Mouse (Mus musculus): ENCODE measurements around the gene Adgrl2. TPM values are rescaled to one million over a fixed set of nuclear protein-coding genes. Genes with fewer than 3 reads are reported as not detected.

Gene Adgrl2
- polyA plus RNA-seq, 1 experiment from 2014 or later = 8.3 TPM

DNA sequence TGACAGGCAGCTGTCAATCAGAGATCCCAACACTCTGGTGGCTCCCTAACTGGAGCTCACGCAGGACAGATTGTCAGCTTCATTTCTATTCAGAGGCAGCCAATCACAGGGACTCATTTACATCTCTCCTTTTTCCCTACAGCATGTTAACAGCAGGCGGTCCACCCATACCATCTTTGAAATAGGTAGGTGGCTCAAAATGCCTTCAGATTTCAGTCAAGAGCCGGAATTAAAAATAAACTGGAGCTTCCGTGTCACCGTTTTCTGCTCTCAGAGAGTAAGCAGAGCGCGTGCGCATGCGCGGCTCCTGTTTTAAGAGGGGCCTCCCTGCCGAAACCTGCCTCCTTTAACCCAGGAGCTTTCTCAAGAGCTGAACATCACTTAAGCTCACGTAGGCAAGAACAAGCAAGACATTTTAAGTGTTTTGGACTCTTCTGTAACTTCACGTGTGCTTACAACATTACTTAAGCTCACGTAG, 67.7 kb downstream of the Adgrl2 start:
- DNase-seq (ENCODE audit: low spot score) = peak; percentile 4

DNA sequence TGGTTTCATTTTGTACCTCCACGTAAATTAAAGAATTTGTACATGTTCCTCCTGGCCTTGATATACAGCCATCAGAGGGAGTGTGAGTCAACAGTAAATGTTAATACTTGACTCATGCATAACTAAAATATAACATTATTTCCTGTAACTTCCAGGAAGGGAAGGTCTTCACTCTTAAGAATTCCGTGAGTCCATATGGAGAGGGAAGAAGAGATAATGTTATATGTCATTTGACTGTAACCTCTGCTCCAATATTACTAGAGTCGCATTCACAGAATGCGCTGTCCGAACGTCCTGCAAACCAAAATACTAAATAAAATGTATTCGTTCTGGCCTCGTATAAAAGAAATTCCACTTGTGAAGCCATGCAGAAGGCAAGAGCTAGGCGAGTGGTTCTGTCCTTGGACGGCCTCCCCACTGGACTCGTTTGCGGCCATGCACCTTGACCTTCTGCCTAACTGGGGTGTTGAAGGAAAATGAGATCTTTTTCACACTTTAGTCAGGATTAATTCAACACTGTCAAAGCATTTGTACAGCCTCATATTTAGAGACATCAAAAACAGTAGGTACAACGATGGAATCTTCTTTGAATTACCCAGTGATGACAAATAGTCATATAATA, 68.3 kb downstream of the Adgrl2 start:
- DNase-seq (ENCODE audit: low spot score) = no peak

DNA sequence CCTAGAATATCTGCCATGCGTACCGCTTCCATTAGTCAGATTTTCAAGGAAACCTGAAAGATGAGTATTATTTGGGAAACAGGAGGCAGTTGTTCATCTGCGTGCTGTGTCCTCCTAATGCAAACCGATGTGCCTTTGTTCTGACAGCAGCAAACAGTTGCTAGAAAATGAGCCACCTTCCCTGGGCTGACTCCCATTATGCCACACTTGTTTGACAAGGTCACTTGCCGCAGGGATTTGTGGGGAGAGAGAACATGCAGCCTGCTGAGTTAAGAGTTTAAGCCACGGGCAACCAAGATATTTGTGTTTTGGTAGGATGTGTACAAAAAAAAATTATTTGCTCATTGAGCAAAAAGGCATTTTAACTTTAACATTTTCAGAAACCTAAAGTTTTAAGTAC, 69.5 kb downstream of the Adgrl2 start:
- no peak for DNase-seq (ENCODE audit: low spot score)

DNA sequence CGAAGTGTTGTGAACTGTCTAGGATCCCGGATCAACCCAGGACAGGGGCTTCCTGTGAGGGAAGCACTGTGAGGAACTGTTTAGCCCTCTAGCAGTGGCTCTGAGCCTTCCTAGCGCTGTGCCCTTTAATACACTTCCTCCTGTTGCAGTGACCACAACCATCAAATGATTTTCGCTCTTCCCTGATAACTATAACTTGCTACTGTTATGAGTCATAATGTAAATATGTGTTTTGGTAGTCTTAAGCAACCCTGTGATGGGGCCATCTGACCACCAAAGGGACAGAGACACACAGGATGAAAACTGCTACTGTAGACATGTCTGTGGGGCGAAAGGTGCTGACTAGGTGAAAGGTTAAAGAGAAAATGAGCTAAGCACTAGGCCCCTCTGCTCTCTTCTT, 71.9 kb downstream of the Adgrl2 start:
- DNase-seq (ENCODE audit: low spot score) = no peak

DNA sequence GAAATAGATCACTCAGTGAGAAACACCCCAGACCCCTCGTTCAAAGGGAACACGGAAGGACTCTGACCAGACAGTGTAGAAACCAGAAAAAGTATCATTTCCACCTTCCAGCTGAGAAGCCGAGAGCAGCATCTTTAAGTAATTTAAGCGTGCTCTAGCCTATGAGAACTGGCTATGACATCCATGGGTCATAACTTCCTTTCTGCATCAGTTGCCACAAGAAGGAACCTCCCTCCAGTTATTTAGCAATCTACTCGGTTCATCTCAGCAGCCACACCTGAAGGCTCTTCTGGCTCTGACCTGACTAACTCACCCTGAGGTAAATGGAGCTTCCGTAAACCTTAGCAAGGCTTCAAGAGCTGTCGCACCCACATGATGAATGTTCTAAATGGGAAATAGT, 72.5 kb downstream of the Adgrl2 start:
- DNase-seq (ENCODE audit: low spot score) = no peak

DNA sequence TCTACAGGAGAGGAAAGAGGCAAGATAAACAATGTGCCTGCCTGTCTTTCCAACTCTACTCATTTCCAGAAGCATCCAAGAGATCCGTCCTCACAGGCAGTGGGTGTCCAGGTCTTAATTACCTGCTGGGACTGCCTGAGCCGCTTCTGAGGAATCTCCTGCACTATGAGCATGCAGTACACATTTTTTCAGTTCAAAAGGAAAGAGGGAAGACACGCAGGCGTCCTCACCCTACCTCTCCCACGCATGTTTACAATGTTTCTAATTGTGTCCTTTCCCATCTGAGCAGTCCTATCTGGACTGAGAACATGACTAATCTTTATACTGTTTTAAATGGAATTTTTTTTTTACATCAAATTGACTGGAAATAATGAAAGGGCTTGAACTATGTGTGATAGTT, 74.1 kb downstream of the Adgrl2 start:
- DNase-seq (ENCODE audit: low spot score) = no peak

DNA sequence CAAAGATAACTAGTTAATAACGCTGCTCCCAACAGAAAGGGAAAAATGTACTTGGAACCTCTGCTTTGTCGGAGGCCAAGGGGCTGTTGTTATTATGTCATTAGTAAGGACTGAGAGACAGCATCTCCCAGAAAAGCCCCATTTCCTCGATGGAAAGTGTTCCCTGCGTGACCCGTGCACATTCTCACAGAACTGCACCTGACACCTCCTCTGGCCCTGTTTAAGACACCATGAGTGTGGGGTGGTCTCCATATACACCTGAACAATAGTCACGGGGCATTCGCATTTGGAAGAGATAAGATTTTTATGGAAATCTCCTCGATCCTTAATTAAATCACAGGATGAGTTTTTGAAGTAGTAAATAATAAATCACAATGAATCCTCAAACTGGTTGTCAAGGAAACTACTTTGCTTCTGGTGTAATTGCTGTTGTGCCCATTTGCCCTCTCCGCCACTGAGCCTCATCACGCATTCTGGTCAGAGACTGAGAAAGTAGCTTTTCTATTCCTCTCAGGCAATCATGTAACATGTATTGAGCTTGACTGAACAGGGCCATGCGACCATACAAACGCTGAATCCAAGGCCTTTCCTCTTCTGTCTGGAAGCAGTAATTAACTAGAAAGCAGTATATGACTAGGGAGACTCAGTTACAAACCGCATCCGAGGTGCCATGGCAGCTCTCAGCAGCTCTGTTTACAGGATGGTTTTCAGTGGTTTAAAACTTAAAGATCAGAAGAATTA, 77.2 kb downstream of the Adgrl2 start:
- no peak for DNase-seq (ENCODE audit: low spot score)

DNA sequence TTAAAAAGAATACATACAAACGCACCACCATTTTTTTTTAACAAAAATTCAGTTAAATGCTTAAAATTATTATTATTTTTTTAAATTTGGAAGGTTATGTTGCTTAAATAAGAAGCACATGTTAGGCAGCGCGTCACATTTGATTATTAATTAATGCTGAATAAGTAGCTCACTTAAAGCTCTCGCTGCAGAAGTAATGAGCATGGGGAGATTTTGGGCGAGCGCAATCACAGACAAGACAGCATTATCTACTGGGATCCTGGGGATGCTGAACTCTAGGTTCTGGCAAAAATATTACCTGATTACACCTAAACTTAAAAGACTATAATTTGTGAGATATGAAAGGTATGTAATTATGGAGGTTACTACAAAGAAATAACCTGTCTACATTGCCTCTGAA, 77.8 kb downstream of the Adgrl2 start:
- no peak for DNase-seq (ENCODE audit: low spot score)

DNA sequence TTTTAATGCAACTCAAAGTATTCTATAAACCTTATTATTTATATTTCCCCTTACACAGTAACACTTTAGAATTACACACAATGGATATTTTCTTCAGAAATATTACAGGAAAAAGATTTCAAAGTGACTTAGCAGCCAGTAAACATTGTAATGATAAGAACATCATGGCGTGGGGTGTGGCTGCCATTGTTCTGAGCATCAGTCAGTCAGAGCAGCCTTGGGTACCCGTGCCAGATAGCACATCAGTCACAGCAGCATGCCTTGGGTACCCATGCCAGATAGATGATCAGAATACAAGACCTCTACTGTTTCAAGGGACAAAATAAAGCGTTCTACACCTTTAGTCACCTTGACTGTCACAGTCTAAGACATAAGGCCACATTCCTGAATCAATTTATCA, 82.5 kb downstream of the Adgrl2 start:
- no peak for DNase-seq (ENCODE audit: low spot score)

DNA sequence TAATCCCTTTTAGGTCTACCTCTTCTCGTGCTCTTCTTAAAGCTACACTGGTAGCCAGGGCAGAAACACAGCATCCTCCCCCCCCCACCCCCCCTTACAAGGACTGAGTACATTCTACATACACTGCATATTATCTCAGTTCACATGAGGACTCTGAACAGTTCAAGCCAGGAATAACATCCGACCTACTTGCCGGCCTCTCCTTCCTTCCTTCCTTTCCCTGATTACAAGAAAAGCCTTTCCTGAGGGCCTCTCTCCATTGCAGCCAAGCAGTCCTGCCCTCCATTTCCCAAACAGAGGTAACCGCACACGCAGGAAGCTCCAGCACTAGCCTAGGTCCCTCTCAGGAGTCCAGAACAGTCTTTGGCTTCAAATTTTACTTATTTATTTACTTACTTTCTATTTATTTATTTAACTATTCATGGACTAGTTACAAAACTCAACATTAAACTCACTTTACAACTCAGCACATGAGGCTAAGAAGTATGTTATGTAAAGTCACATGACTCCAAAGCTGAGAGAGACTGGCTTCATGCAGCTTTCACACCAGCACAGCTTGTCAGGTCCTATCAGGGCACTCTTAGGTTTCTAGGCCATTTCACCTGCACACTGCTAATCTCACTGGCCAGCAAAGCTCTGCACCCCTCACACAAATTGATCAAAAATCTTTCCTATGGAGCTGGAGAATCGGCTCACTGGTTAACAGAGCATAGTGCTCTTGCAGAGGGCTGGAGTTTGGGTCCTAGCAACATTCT, 83.2 kb downstream of the Adgrl2 start:
- no peak for DNase-seq (ENCODE audit: low spot score)

DNA sequence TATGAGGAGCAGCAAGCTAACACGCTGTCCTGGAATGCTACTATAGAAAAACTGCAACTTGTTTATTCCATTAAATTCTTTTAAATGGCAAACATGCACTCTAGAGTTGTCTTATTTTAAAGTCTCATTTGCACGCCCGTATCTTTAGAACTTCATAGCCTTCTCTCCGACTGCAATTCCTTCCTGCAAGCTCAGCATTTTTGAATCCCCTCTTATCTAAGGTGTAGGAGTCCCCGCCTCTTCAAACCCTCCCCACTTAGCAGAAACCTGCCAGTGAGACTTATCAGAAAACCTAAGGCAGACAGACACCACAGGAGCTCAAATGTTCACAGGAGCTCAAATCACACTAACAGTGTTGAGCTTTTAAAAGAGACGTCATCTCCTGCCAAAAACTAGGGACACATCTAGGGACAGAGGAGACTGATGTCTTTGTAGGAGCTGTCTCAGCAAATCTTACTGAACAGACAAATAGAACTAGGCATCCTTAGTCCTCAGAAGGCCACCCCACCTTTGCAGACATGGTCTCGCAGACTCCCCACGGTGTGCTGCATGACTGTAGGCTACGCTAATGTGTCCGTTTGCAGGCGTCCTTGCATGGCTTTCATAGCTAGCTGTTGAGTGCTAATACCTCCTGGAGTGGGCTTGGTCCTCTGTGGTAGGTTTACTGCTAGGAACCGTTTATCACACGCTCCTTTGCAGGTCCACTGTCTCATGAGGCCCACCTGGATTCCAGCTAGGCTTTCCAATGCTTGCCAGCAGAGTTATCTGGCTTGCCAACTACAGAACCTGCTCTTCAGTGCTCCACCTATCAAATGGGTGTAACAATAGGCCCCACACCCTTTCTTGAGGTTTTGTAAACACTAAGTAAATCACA, 84.2 kb downstream of the Adgrl2 start:
- DNase-seq (ENCODE audit: low spot score) = no peak

DNA sequence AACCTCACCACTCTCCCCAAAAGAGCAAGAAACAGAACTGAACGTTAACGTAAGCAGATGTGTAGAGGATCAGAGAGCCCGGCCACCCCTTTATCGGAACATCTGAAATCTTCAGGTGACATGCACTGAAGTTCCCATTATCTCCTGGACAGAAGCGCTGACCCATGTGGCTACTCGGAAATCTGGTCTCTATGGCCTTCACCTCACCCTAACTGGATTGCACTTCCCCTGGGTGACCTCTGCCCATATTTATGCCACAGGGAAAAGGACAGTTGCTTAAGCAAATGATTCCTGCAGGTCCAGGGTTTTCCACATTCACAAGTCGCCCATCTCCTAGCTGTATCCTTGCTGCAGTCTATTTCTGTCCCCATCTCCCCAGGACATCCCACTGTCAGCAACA, 84.9 kb downstream of the Adgrl2 start:
- no peak for DNase-seq (ENCODE audit: low spot score)

DNA sequence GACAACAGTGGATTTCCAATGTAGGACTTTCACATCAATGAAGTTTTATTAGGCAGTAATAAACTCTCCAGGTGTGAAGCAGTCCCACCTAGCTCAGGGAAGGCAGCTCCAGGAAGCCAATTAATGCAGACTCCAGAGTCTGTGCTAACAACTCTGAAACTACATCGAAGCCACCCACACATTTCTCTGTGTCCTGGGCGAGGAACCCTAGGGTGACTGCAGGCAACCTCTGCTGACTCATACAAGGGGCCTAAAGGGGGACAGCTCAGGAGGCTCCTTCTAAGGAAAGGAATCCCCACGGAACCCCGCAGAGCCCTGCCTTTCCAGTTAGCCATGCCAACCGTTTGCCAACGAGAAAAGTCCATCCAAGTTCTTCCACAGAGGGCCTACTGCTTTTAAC, 90.5 kb downstream of the Adgrl2 start:
- DNase-seq (ENCODE audit: low spot score) = no peak

DNA sequence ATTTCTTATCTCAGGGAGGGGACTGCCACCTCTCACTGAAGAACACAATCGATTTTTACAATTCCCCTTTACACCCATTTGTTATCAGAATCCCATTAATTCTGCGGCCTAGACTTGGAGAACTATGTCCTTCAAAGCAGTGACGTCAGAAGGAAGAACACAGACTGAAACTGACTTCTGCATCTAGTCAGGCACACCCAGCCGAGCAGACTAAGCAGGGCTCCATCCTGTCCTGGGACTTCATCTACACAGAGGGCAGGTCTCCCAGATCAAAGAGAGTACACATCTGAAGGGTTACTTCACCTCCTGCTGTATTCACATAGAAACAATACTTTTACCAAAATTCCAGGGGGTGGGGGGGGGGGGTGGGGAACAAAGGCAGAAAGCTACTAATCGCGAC, 90.9 kb downstream of the Adgrl2 start:
- DNase-seq (ENCODE audit: low spot score) = no peak

DNA sequence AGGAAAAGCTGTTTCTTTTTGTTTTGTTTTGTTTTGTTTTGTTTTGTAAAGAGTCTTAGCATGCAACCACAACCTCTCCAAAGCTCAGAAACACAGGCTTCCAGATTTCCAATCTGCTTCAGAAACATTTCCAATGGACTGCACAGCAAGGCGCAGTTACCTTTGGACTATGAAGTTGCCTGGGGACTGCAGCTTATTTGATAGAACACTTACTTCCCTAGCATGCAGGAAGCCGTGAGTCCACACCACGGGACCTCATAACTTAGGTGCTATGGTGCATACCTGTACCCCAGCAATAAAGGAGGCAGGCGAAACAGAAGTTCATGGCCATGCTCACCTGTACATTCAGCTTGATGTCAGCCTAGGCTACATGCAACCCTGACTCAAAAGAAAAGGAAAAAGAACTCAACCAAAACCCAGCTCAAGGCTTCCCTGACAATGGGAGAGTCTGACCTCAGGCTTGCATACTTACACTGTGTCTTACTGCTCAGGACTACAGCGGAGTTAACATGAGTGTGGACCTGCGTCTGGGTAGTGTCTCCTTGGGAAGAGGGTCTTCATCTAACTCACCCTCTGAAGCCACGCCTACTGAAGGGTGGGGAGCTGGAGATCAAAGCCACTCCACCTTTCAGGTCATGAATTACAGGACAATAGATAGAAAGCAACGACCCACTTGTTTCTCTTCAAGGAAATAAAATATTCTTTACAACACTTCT, 91.7 kb downstream of the Adgrl2 start:
- no peak for DNase-seq (ENCODE audit: low spot score)

DNA sequence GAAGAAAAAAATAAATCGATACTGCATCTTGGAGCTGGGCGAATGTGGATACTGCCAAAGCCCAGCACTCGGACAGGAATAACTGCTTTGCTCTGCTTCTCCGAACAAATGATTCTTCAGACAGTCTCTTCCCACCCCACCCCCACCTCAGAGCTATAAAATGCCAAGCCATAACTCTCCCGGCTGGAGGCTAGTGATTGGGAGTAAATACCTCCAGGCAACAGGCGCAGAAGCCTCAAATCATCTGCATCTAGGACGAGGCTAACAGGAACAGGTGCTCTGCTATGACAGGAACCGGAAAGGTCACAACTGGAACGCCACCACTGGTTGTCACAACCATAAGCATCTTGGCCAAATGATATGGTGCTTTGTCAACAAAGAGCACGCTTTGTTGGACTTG, 94.1 kb downstream of the Adgrl2 start:
- DNase-seq (ENCODE audit: low spot score) = no peak

DNA sequence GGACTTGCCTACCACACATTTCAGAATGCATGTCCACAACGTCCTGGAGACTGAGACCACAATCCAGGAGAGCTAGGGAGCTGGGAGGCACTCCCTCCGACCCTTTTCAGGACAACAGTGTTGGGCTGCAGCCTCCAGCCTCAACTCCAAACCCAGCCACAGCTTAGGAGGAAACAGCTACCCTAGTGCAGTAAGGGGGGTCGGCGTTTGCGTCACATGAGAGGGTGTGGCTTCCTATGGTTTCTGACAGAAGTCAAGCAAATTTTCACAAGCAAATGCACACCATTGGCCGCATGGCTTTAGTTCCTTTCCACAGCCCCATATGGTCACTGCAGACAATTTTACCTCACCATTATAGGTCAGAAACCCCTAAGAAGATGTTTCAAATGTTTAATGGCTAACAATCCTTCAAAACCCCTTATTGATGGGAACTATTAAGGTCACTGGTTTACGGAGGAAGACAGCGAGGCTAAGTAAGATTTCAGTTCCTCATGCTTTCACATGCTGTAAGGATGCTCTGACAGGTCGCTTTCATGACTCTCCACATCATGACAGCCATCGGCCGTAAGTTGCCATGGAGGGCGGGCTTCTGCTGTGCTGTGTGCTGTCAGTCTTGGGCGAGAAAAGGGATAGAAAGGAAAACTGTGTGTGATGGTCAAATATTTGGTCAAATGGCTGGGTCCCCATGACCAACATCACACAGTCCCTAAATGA, 94.8 kb downstream of the Adgrl2 start:
- DNase-seq (ENCODE audit: low spot score) = peak; percentile 74

DNA sequence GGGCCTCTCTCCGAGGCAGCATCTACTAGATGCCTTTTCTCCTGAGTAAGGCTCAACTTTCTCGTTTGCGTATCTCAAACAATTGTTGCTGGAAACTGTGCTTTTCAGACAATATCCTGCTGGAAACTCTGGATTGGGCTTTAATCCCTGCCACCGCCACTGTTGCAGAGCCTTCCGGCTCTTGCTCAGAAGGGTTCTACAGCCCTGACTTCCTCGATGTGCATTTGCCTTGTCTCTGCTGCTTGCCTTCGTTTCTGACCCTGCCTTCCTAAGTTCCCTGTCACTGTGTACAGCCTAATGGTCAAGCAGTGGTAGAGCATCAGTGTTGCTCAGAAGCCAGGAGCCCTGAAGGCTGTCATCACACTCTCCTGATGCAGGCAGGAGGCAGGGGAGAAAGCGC, 95.5 kb downstream of the Adgrl2 start:
- no peak for DNase-seq (ENCODE audit: low spot score)

DNA sequence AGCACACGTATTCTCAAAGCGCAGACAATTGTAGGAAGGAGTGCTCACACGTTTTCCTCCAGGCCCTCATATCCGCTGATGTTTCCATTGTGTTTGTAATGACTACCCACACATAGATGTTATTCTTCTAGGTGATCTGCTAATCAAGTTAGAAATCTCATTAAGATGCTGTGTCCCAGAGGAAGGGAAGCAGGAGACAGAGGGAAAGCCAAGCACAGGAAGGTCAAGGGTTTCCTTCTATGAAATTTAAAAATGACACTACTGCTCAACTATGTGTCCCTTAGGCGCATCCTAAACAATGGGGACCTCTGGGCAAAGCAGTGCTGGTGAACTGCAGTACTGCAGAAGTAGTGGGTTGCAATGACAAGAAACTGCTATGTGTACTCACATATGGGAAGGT, 102.5 kb downstream of the Adgrl2 start:
- no peak for DNase-seq (ENCODE audit: low spot score)

DNA sequence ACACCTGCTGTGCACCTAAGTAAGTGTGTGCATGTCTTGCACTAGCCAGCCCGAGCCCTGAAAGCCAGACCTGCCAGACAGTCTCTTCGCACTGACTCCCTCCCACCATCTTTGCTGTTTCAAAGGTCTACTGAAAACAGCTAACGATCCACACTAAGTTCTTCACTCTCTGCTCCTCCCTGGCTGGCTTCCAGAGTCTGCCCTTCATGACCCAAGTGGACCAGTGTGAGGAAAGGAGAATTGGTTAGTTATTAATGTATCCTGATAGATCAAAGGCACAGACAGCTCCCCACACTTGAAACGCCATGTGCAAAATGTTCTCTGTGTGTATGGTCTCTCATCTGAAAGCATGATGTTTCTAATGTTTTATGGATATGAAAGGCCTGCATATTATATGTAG, 103.4 kb downstream of the Adgrl2 start:
- DNase-seq (ENCODE audit: low spot score) = no peak
